Mouse (Mus musculus) heart, adult 8-10 months (tissue): Measurements from ENCODE around the gene Olfr1357. TPM values are rescaled to one million over a fixed set of nuclear protein-coding genes. Genes with fewer than 3 reads are reported as not detected.

ENCODE experiments used
- DNase-seq: peaks from one replicate; pipeline ENCODE4 v3.0.0; 2022; ENCODE audit warnings: low spot score
- total RNA-seq, 4 experiments: library from RNA; stranded (reverse); gene quantifications; 2 replicates each; pipeline ENCODE4 v1.2.4; 2022

Gene Olfr1357
- total RNA-seq, 4 experiments from 2014 or later: not detected

GRCm38 (mm10) chr10:78581121-78581520 is 36.8 kb downstream of the Olfr1357 start:
- DNase-seq: no peak

- no peak for DNase-seq
These were observed 39.7 kb downstream of the Olfr1357 start for GRCm38 (mm10) chr10:78578204-78578603.

- no peak for DNase-seq
These were observed 41.3 kb downstream of the Olfr1357 start for GRCm38 (mm10) chr10:78576435-78577184.

- peak; percentile 38 for DNase-seq
These were observed 42.2 kb downstream of the Olfr1357 start for GRCm38 (mm10) chr10:78575690-78576089.

- DNase-seq: no peak
These were observed 42.7 kb downstream of the Olfr1357 start for GRCm38 (mm10) chr10:78575105-78575632.

- DNase-seq: peak; percentile 95
These were observed 43.4 kb downstream of the Olfr1357 start, which contains the start of gene Ilvbl for GRCm38 (mm10) chr10:78574250-78575104. Gene Ilvbl, plus strand, starts transcription at chr10:78574346.

- no peak for DNase-seq
These were observed 44.6 kb downstream of the Olfr1357 start for GRCm38 (mm10) chr10:78573226-78573625.

GRCm38 (mm10) chr10:78570897-78571296 is 47.0 kb downstream of the Olfr1357 start:
- DNase-seq: no peak

GRCm38 (mm10) chr10:78570416-78570815 is 47.5 kb downstream of the Olfr1357 start:
- DNase-seq: no peak

GRCm38 (mm10) chr10:78569686-78570085 is 48.2 kb downstream of the Olfr1357 start:
- DNase-seq: no peak

- DNase-seq: no peak
These were observed 48.7 kb downstream of the Olfr1357 start for GRCm38 (mm10) chr10:78569191-78569590.

- DNase-seq: no peak
These were observed 52.8 kb downstream of the Olfr1357 start for GRCm38 (mm10) chr10:78565070-78565469.

Other genes starting within 250 kb of the Olfr1357 start
- gene Rrp1, start 205.0 kb downstream of the Olfr1357 start, total RNA-seq: 100 to 1,000 TPM in 2 of 4 experiments, 10 to 100 TPM in 2; 87.2 to 106 (median 96.3) TPM
- gene Cstb, start 192.4 kb downstream of the Olfr1357 start, total RNA-seq: 10 to 100 TPM; 16.4 to 26.2 (median 24.4) TPM
- gene Pdxk, start 153.1 kb downstream of the Olfr1357 start, total RNA-seq: 10 to 100 TPM; 12.9 to 14.3 (median 13.4) TPM
- gene Olfr1358, start 100.6 kb downstream of the Olfr1357 start, total RNA-seq: not detected
- 10 to 100 TPM; 37.2 to 42.0 (median 39.7) TPM for gene Ilvbl, start 43.7 kb downstream of the Olfr1357 start, total RNA-seq
- gene Syde1, start 26.1 kb downstream of the Olfr1357 start, total RNA-seq: 10 to 100 TPM; 10.5 to 13.2 (median 12.2) TPM
- gene Casp14, start 100.2 kb upstream of the Olfr1357 start, total RNA-seq: not detected
- gene Ccdc105, start 135.0 kb upstream of the Olfr1357 start, total RNA-seq: not detected
- gene Slc1a6, start 162.4 kb upstream of the Olfr1357 start, total RNA-seq: not detected
- gene Olfr1356, start 234.1 kb upstream of the Olfr1357 start, total RNA-seq: not detected